Mouse (Mus musculus) brain, embryonic 18.5 days (tissue): ENCODE results near the gene Trim9.

Experiments used
- DNase-seq: peaks from one replicate; pipeline ENCODE4 v3.0.0-alpha.2; 2012; ENCODE audit warnings: low read depth, low spot score

Trim9 gene

DNA sequence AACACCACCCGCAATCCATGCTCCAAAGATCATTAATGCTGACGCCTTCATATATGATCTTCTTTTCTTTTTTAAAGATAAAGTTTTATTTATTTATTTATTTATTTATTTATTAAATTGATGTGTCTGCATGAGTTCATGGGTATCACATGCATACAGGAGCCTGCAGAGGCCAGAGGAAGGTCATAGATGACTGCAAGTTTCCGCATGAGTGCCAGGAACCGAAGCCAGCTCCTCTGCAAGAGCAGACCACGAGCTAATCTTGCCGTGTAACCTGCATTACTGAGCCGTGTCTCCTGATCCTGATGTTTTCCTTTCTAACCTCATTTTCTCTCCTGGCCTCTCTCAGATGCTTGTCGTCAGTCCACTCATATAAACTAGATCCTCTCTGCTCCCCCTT, 133.1 kb downstream of the Trim9 start:
- no peak for DNase-seq

DNA sequence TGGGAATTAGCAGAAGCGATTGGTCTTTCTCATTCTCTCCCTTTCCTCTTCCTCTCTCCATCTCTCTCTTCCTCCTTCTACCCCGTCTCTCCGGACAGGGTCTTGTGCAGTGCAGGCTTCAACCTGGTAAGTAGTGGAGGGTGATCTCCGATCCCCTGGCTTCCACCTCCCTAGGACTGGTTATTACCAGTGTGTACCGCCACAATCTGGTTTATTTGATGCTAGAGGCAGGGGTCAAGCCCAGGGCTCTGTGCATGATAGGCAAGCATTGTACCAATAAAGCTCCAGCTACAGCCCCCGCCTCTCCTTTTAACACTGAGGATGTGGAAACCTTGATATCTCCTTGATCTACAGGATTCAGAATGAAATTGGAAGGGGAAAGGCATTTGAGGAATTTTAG, 133.8 kb downstream of the Trim9 start:
- DNase-seq, result no peak

- DNase-seq, result no peak
Measured at GRCm38 (mm10) chr12:70212501-70212900, 134.9 kb downstream of the Trim9 start.

DNA sequence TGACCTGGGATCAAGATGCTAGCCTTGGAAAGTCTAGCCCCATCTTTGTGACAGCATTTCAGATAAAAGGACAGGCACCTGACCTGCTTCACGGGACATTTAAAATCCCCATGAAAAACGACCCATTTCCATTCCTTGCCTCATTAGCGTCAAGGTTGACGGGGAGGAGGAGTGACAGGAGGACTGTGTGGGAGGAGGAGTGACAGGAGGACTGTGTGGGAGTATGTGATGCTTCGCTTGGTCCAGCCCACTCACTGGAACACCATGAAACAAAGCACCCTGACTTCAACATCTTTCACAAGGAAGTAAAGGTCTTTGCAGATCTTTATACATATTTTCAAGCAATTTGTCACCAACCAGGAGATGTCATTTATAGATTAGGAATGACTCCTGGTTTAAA, 139.2 kb downstream of the Trim9 start:
- no peak for DNase-seq

DNA sequence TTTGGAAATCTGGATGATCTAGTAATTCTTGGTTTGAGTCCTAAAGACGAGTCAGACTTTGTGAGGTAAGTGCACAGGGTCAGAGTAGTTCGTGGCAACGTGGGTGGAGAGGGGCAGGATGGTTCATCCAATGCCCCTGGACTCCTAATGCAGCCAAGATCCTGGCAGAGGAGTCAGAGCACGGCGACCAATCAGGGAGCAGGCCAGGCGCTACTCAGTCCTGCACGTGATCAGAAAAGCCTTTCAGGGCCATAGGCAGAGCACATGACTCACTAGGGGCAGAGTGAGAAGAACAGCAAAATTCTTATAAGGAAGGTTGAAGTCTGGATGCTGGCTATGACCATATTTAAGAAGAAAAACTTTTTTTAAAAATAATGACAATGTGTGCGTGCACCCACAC, 143.0 kb downstream of the Trim9 start:
- DNase-seq, result no peak

GRCm38 (mm10) chr12:70201926-70202529, 145.4 kb downstream of the Trim9 start:
- DNase-seq, result no peak

DNA sequence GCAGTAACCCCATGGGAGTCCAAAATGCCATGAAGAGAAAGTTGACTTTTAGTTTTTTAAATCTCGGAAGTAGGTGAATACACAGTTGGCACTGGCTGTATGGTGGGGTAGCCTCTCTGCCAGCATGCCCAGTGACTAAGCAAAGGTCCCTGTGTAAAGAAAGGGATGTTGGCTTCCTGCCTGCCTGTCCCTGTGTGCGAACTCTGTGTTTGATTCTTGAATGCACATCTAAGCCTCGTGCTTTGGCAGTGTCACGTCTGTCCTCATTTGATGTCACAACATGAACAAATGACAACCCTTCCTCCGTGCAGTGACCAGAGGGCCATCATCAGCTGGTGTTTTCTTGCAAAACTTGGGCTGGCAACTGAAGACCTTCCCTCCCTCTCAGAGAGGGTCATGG, 151.1 kb downstream of the Trim9 start:
- DNase-seq, result no peak

- no peak for DNase-seq
Measured at GRCm38 (mm10) chr12:70195426-70195825, 152.0 kb downstream of the Trim9 start.
